Comparison of ENCODE assay signal across 10 mouse cellular contexts in the genomic region with DNA sequence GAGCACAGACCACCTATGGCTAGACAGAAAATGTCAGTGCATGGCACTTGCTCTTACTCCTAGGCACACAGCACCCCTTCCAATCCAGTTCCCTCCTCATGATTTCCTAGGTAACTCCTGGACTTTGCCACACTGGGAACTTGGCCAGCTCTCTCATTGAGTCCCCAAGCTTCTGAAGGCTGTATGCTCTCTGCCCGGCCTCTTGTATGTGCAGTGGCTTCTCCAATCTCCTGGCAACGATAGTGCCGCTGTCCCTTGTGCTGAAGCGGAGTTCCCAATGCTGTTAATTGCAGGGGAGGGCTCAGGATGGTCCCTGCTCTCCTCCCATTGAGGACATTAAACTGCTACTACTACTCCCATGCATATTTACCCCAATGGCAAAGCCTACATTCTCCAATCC. TPM values are rescaled to one million over a fixed set of nuclear protein-coding genes. Genes with fewer than 3 reads are reported as not detected.
DNase-seq lines count a peak whose midpoint lies in the region; ATAC-seq and TF ChIP-seq lines count a peak whose summit lies in the region.
"Had no signal": no experiment of that assay in that cellular context is flagged by ENCODE, and none has a peak within 500 bp of the region (broad histone marks: within the 10 kb centered on the region; RNA-seq: fewer than 3 reads in every experiment).

No protein-coding gene starts in this region.

- no peak for TF ChIP-seq POLR2A in myocyte (IDR thresholded peaks at IDR 0.05; ENCODE audit: insufficient read length, low read depth)

- H3K27me3 ChIP-seq in forebrain, embryonic 12.5 days = no peaks in the 10 kb centered on the region
- H3K27me3 ChIP-seq in forebrain, embryonic 16.5 days (replicated peaks; ENCODE audit: control insufficient read depth, insufficient read depth, low read length) = no peaks in the 10 kb centered on the region
- no peaks in the 10 kb centered on the region for H3K27me3 ChIP-seq in midbrain, embryonic 16.5 days (ENCODE audit: control insufficient read depth, insufficient read depth, low read depth, low read length)
- no peaks in the 10 kb centered on the region for H3K27me3 ChIP-seq in midbrain, embryonic 15.5 days (replicated peaks)
- H3K27me3 ChIP-seq in intestine, postnatal 0 days (replicated peaks; ENCODE audit: control insufficient read depth, insufficient read depth, low read length) = no peaks in the 10 kb centered on the region
- no peaks in the 10 kb centered on the region for H3K27me3 ChIP-seq in myocyte (ENCODE audit: control insufficient read depth, insufficient read depth, insufficient read length)
- H3K27me3 ChIP-seq: megakaryocyte, embryonic 14.5 days had no signal

- peaks cover 44% of the 10 kb centered on the region for H3K36me3 ChIP-seq in forebrain, embryonic 12.5 days (replicated peaks)
- H3K36me3 ChIP-seq in forebrain, embryonic 16.5 days (ENCODE audit: control insufficient read depth, insufficient read depth) = peaks cover 24% of the 10 kb centered on the region
- peaks cover 31% of the 10 kb centered on the region for H3K36me3 ChIP-seq in midbrain, embryonic 16.5 days (ENCODE audit: control insufficient read depth, insufficient read depth, low read length)
- peaks cover 33% of the 10 kb centered on the region for H3K36me3 ChIP-seq in midbrain, embryonic 15.5 days (replicated peaks)
- H3K36me3 ChIP-seq in intestine, postnatal 0 days (ENCODE audit: control insufficient read depth, insufficient read depth) = peaks cover 30% of the 10 kb centered on the region
- H3K36me3 ChIP-seq in myocyte (ENCODE audit: control insufficient read depth, insufficient read depth) = peaks cover 17% of the 10 kb centered on the region

- WGBS in forebrain, embryonic 12.5 days = 29% methylated on average over 4 of the region's 4 CpGs
- WGBS in forebrain, embryonic 16.5 days = 20% methylated on average over 4 of the region's 4 CpGs
- 16% methylated on average over 4 of the region's 4 CpGs for WGBS in midbrain, embryonic 16.5 days
- 29% methylated on average over 4 of the region's 4 CpGs for WGBS in midbrain, embryonic 15.5 days
- WGBS in intestine, postnatal 0 days = 14% methylated on average over 4 of the region's 4 CpGs

- H3ac ChIP-seq in myocyte (ENCODE audit: control insufficient read depth, insufficient read length) = no peak overlapping the region

- H3K4me2 ChIP-seq in forebrain, embryonic 12.5 days = no peak overlapping the region
- no peak overlapping the region for H3K4me2 ChIP-seq in forebrain, embryonic 16.5 days (ENCODE audit: low read length)
- no peak overlapping the region for H3K4me2 ChIP-seq in midbrain, embryonic 16.5 days (ENCODE audit: low read length)
- H3K4me2 ChIP-seq in midbrain, embryonic 15.5 days = no peak overlapping the region
- H3K4me2 ChIP-seq in intestine, postnatal 0 days (replicated peaks; ENCODE audit: low read depth) = no peak overlapping the region
- no peak overlapping the region for H3K4me2 ChIP-seq in myocyte (ENCODE audit: low read depth)
- H3K4me2 ChIP-seq: heart, embryonic 11.5 days had no signal

- H3K27ac ChIP-seq in forebrain, embryonic 12.5 days = 0 out of 2 replicates have a peak overlapping the region, but pooled peaks have one; percentile 19
- no peak overlapping the region for H3K27ac ChIP-seq in forebrain, embryonic 16.5 days (ENCODE audit: low read length)
- H3K27ac ChIP-seq in midbrain, embryonic 16.5 days (ENCODE audit: low read length) = 0 out of 2 replicates have a peak overlapping the region, but pooled peaks have one; percentile 19
- no peak overlapping the region for H3K27ac ChIP-seq in midbrain, embryonic 15.5 days
- no peak overlapping the region for H3K27ac ChIP-seq in intestine, postnatal 0 days (ENCODE audit: low read depth, low read length)

- peaks cover 13% of the 10 kb centered on the region for H3K4me1 ChIP-seq in forebrain, embryonic 12.5 days
- H3K4me1 ChIP-seq in forebrain, embryonic 16.5 days (replicated peaks; ENCODE audit: control insufficient read depth, insufficient read depth, low read length) = peaks cover 13% of the 10 kb centered on the region
- H3K4me1 ChIP-seq in midbrain, embryonic 16.5 days (ENCODE audit: control insufficient read depth, insufficient read depth, low read length) = peaks cover 9% of the 10 kb centered on the region; the same call in 1 of the 2 replicates
- H3K4me1 ChIP-seq in midbrain, embryonic 15.5 days = peaks cover 21% of the 10 kb centered on the region
- no peaks in the 10 kb centered on the region for H3K4me1 ChIP-seq in intestine, postnatal 0 days (replicated peaks; ENCODE audit: control insufficient read depth, insufficient read depth, low read length)

- no peak for DNase-seq in cerebellum, postnatal 25 days
- no peak for DNase-seq in B cell, adult 2 months

- no peaks in the 10 kb centered on the region for H3K9me3 ChIP-seq in forebrain, embryonic 12.5 days
- H3K9me3 ChIP-seq in forebrain, embryonic 16.5 days (ENCODE audit: control insufficient read depth, low read length) = no peaks in the 10 kb centered on the region
- no peaks in the 10 kb centered on the region for H3K9me3 ChIP-seq in midbrain, embryonic 16.5 days (replicated peaks; ENCODE audit: control insufficient read depth, low read length, poor library complexity, severe bottlenecking)
- H3K9me3 ChIP-seq in midbrain, embryonic 15.5 days = no peaks in the 10 kb centered on the region
- no peaks in the 10 kb centered on the region for H3K9me3 ChIP-seq in intestine, postnatal 0 days (ENCODE audit: control insufficient read depth)
- H3K9me3 ChIP-seq: megakaryocyte, embryonic 14.5 days had no signal

- no peak overlapping the region for H3K9ac ChIP-seq in forebrain, embryonic 12.5 days
- no peak overlapping the region for H3K9ac ChIP-seq in forebrain, embryonic 16.5 days (replicated peaks; ENCODE audit: low read depth, low read length)
- no peak overlapping the region for H3K9ac ChIP-seq in midbrain, embryonic 16.5 days (ENCODE audit: low read depth, low read length)
- H3K9ac ChIP-seq in midbrain, embryonic 15.5 days = no peak overlapping the region
- H3K9ac ChIP-seq in intestine, postnatal 0 days (ENCODE audit: low read depth, low read length) = no peak overlapping the region

- ATAC-seq in forebrain, embryonic 12.5 days (ENCODE audit: low FRiP score) = no peak
- ATAC-seq in forebrain, embryonic 16.5 days = no peak
- no peak for ATAC-seq in midbrain, embryonic 16.5 days
- no peak for ATAC-seq in midbrain, embryonic 15.5 days (replicated peaks)
- ATAC-seq in intestine, postnatal 0 days = 0 out of 2 replicates have a peak, but pooled peaks have one; percentile 18

- H3K4me3 ChIP-seq in forebrain, embryonic 12.5 days (replicated peaks) = no peak overlapping the region
- no peak overlapping the region for H3K4me3 ChIP-seq in forebrain, embryonic 16.5 days (replicated peaks; ENCODE audit: low read length)
- no peak overlapping the region for H3K4me3 ChIP-seq in midbrain, embryonic 16.5 days (ENCODE audit: low read depth, low read length)
- H3K4me3 ChIP-seq in midbrain, embryonic 15.5 days = no peak overlapping the region
- no peak overlapping the region for H3K4me3 ChIP-seq in intestine, postnatal 0 days (ENCODE audit: low read depth, low read length)
- H3K4me3 ChIP-seq in myocyte = no peak overlapping the region
- H3K4me3 ChIP-seq: megakaryocyte, embryonic 14.5 days had no signal

- H3K79me2 ChIP-seq in myocyte (ENCODE audit: control insufficient read depth, insufficient read depth) = peaks cover 1% of the 10 kb centered on the region

- TF ChIP-seq CTCF in intestine, postnatal 0 days (IDR thresholded peaks at IDR 0.05; ENCODE audit: low read depth) = no peak

TF ChIP-seq in myocyte, 11 proteins besides CTCF, POLR2A, EP300 and RAD21:
- TF ChIP-seq CEBPB (IDR thresholded peaks at IDR 0.05; ENCODE audit: insufficient read depth, poor library complexity, severe bottlenecking) (no peak), REST (IDR thresholded peaks at IDR 0.05; ENCODE audit: insufficient read depth, insufficient read length) (peak; percentile 84), POLR2AphosphoS2 (IDR thresholded peaks at IDR 0.05; ENCODE audit: insufficient read length, low read depth) (peak; percentile 9), TCF3 (IDR thresholded peaks at IDR 0.05; ENCODE audit: insufficient read length, low read depth) (no peak)

RNA-seq across cellular contexts. Expression of gene Qtrt1, which starts 3.7 kb away (rescaled TPM):
- polyA plus RNA-seq in forebrain, embryonic 12.5 days (2016; fragmentation: Nextera tagmentation; extraction: Ambion mirVana) = 43.5 and 50.8 TPM in 2 replicates
- polyA plus RNA-seq in forebrain, embryonic 16.5 days (2015; fragmentation: Nextera tagmentation; extraction: Ambion mirVana) = 48.4 and 53.8 TPM in 2 replicates
- 51.9 and 54.0 TPM in 2 replicates for polyA plus RNA-seq in midbrain, embryonic 16.5 days (2015; fragmentation: Nextera tagmentation; extraction: Ambion mirVana)
- 59.0 and 59.3 TPM in 2 replicates for polyA plus RNA-seq in midbrain, embryonic 15.5 days (2015; fragmentation: Nextera tagmentation; extraction: Ambion mirVana)
- 16.9 and 17.9 TPM in 2 replicates for polyA plus RNA-seq in intestine, postnatal 0 days (2015; fragmentation: Nextera tagmentation; extraction: Ambion mirVana)
- polyA plus RNA-seq in myocyte (2012; fragmentation: generic; extraction: Trizol) = 55.3 TPM

RNA-seq across cellular contexts. Expression of gene Dnm2, which starts 16.8 kb away (rescaled TPM):
- 73.8 and 78.4 TPM in 2 replicates for polyA plus RNA-seq in forebrain, embryonic 12.5 days (2016; fragmentation: Nextera tagmentation; extraction: Ambion mirVana)
- polyA plus RNA-seq in forebrain, embryonic 16.5 days (2015; fragmentation: Nextera tagmentation; extraction: Ambion mirVana) = 76.1 and 82.5 TPM in 2 replicates
- polyA plus RNA-seq in midbrain, embryonic 16.5 days (2015; fragmentation: Nextera tagmentation; extraction: Ambion mirVana) = 63.2 and 64.5 TPM in 2 replicates
- 71.5 and 74.9 TPM in 2 replicates for polyA plus RNA-seq in midbrain, embryonic 15.5 days (2015; fragmentation: Nextera tagmentation; extraction: Ambion mirVana)
- 69.6 and 74.7 TPM in 2 replicates for polyA plus RNA-seq in intestine, postnatal 0 days (2015; fragmentation: Nextera tagmentation; extraction: Ambion mirVana)
- 157 TPM for polyA plus RNA-seq in myocyte (2012; fragmentation: generic; extraction: Trizol)

RNA-seq across cellular contexts. Expression of gene Ilf3, which starts 40.3 kb away (rescaled TPM):
- 335 and 363 TPM in 2 replicates for polyA plus RNA-seq in forebrain, embryonic 12.5 days (2016; fragmentation: Nextera tagmentation; extraction: Ambion mirVana)
- polyA plus RNA-seq in forebrain, embryonic 16.5 days (2015; fragmentation: Nextera tagmentation; extraction: Ambion mirVana) = 309 and 325 TPM in 2 replicates
- 228 and 245 TPM in 2 replicates for polyA plus RNA-seq in midbrain, embryonic 16.5 days (2015; fragmentation: Nextera tagmentation; extraction: Ambion mirVana)
- 246 and 256 TPM in 2 replicates for polyA plus RNA-seq in midbrain, embryonic 15.5 days (2015; fragmentation: Nextera tagmentation; extraction: Ambion mirVana)
- 41.0 and 42.8 TPM in 2 replicates for polyA plus RNA-seq in intestine, postnatal 0 days (2015; fragmentation: Nextera tagmentation; extraction: Ambion mirVana)
- 56.6 TPM for polyA plus RNA-seq in myocyte (2012; fragmentation: generic; extraction: Trizol)

Comparison
In these comparisons a context has a peak if more than half of its experiments do, and no peak if none do; other contexts are left out.
1. H3K27ac ChIP-seq: peak in forebrain, embryonic 12.5 days (single experiment) and midbrain, embryonic 16.5 days (single experiment); none in forebrain, embryonic 16.5 days (single experiment), midbrain, embryonic 15.5 days (single experiment) and intestine, postnatal 0 days (single experiment).